Mouse (Mus musculus): ENCODE results near the gene Nipal4.
"Not testable (repeated sequence)": the region's sequence is repeated elsewhere in the genome, so short reads cannot be mapped to it uniquely, and the experiment has no call there.

Gene Nipal4

DNA sequence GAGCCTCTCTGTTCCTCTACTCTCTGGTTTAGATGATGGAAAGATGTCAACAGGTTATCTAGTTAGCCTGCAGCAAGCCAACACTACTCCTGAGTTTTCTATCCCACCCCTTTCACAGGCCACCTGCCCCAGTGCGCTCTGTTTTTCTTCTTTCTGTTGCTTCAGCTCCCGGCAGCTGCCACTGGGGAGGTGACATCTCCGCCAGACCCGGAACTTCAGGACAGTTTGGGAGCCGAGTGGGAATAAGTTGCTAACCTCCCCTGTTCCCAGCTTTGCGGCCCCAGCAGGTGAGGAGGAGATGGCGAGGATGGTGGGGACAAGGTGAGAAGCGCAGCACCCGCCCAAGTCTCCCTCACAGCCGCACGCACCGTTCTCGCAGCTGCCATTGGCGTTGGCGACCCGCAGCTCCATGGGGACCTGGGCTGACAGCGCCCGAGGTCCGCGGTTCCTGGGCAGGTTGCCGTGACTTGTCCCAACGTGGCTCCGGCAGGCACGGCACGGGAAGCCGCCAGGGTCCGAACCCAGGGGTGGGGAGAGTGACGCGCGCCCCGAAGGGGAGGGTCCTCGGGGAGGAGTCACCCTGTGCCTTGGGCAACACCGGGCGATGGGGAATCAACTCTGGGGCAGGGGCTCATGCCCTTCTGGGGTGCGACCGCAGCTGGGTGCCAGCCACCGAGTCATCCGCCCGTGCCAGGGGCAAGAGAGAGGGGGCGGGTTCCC, at the start of gene Nipal4:
Nipal4 (minus strand) TSS at position 643 of the 720 bp plus-strand sequence.
- peak in 1 of 2 experiments; percentile 12 for DNase-seq

- DNase-seq = peak; percentile 59 to 68
Measured at GRCm38 (mm10) chr11:46215354-46215753, 49.0 kb upstream of the Nipal4 start.

- DNase-seq = no peak
Measured at GRCm38 (mm10) chr11:46214368-46215230, 48.3 kb upstream of the Nipal4 start.

GRCm38 (mm10) chr11:46213844-46214243, 47.5 kb upstream of the Nipal4 start:
- DNase-seq = no peak

- no peak for DNase-seq
Measured at GRCm38 (mm10) chr11:46211858-46212257, 45.5 kb upstream of the Nipal4 start.

DNA sequence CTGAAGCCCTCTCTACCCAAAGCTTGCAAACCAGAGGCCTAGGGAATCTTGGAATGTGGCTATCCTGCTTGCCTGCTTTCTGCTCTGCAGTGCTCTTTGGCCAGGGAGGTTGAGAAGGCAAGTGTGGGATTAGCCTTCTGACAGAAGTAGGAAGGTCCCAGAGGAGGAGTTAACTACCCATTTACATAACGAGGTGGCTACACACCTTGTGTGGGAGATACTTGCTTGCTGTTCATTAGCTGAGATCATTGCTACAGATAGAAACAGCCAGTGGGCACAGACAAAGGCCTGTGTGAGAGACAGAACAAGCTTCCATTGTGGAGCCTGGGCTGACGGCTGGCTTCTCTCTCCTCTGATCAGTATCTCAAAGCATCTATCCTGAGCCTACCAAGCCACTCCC, 43.6 kb upstream of the Nipal4 start:
- DNase-seq = no peak

GRCm38 (mm10) chr11:46205639-46206409, 39.5 kb upstream of the Nipal4 start:
- DNase-seq = no peak

GRCm38 (mm10) chr11:46204841-46205240, 38.5 kb upstream of the Nipal4 start:
- no peak for DNase-seq

GRCm38 (mm10) chr11:46202547-46202887, 36.2 kb upstream of the Nipal4 start:
- DNase-seq = no peak

DNA sequence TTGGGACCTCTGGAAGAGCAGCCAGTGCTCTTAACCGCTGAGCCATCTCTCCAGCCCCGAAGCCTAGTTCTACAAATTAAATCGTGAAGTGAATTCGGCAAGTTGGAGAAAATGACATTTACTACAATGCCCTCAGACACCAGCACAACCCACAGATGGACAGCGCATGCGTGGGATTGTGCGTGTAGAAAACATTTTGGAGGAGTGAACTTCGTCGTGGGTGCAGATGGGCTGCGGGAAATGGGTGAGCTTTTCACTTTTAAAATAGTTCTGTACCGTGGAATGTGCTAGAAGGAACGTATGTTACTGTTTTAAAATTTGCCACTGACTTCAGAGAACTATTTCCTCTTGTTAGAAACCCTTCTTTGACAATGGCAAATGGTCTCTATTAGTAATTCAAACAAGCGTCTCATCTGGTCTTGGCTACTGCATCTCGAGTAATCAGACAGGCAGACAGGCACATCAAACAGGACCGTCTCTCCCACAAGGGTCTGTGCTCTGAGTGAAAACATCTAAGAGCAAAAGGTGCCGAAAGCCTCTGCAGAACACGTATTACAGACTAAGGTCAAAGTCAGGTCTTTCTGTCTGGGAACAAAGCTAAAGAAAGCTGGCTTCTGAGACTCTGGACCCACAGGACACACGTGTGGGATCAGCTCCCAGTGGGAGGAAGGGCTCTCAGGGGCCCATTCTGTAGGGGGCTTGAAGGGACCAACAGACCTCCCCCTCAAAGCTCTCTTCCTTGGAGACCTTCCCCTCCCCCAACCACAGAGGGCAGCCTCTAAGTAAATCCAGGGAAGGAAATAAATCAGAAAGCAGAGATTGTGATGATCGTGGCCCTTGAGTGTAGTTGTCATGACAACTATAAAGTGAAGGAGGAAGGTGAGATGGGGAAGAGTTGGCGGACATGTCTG, 35.6 kb upstream of the Nipal4 start:
- DNase-seq = no peak

DNA sequence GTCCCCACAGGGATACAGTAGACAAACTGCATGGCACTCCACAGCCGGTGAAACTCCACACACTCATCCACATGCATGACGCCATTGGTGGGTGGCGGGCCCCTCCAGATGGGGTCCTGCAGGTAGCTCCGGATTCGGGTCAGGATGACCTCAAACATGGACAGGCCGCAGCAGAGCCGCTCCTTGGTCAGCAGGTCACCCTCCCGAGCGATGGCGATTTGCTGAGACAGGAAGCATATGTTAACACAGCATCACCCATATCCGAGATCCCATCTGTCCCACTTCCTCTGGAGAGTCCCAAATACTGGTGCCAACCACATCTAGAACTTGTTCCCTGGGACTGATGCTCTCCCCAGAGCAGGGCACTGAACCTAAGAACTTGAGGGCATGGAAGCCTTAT, 34.4 kb upstream of the Nipal4 start:
- peak; percentile 35 to 37 for DNase-seq

DNA sequence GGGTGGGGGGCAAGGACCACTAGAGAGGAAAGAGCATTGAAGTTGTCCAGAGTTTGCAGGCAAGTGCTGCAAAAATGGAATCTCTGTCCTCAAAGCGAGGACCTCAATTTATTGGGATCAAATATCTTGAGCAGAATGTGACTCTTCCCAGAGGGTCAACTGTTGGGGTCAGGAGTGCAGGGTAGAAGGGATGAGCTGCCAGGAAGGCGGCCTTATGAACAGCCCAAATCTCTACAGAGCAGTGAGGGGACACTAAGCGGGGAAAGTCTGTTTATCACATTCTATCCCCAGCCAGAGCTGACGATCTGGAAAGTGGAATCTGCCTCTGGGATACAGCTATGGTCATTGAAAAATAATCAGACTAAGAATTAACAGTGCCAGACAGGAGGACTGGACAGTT, 27.9 kb upstream of the Nipal4 start:
- no peak for DNase-seq

- DNase-seq = no peak
Measured at GRCm38 (mm10) chr11:46188283-46188682, 22.0 kb upstream of the Nipal4 start.

GRCm38 (mm10) chr11:46185486-46185885, 19.2 kb upstream of the Nipal4 start:
- DNase-seq = peak; percentile 19 to 28

GRCm38 (mm10) chr11:46184946-46185345, 18.6 kb upstream of the Nipal4 start:
- no peak for DNase-seq

DNA sequence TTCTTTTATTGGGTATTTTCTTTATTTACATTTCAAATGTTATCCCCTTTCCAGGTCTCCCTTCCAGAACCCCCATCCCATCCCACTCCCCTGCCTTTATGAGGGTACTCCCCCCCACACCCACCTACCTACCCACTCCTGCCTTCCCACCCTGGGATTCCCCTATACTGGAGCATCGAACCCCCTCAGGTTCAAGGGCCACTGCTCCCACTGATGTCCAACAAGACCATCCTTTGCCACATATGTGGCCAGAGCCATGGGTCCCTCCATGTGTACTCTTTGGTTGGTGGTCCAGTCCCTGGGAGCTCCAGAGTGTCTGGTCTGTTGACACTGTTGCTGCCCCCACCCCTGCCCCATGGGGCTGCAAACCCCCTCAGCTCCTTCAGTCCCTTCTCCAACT, 15.7 kb upstream of the Nipal4 start:
- DNase-seq = not testable (repeated sequence)

DNA sequence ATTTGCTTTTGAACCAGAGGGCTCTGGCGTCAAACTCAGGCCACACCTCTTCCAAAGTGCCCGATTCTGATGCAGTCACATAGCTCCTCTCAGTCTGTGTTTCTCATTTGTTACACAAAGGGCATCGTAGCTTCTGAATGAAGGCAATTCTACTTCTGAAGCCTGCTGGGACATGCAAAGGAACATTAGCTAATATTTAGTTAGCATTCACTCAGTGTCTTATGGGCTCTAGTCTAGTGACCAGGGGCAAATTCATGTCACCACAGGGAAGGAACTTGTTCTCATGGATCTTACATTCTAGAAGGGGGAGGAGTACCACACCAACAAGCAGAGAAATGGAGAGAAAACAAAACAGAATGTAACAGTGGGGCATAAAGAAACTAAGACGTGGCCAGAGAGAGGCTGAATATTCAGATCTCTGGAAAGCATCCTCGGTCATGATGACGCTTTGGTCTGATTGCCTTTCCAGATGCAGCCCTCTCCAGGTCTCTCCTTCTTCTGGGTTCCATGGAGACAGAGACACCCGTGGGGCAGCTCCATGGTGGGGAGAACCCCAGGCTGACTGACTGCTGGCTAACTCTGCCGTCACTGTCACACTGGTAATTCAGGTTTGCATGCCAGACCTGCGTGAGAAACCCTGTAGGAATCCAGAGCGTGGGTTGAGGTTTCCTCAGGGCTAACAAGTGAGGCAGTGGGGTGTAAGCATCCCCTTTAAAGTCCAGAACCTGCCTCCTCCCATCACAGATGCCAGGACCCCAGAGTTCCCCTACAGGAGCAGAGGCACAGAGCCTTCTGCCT, 11.1 kb upstream of the Nipal4 start:
- DNase-seq = no peak

- DNase-seq = no peak
Measured at GRCm38 (mm10) chr11:46176155-46176554, 9.8 kb upstream of the Nipal4 start.

DNA sequence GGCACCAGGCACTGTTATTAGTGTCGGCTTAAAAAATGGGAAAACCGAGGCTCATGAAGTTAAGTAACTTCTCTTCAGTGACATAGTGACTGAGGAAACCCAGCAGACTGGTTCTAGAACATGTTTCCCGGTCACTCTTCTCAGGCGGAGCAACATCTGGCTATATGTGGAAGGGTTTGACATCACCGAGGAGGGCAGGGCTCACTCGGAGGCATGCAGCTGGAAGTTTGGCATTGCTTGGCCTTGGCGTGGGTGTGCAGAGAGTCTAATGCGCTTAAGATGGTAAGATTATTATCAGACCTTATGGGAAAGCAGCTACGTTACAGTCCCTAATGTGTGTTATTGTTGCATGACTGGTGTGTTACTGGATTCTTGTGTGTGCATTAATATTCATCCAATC, 5.8 kb upstream of the Nipal4 start:
- no peak for DNase-seq

- no peak for DNase-seq
Measured at GRCm38 (mm10) chr11:46169908-46170307, 3.6 kb upstream of the Nipal4 start.

DNA sequence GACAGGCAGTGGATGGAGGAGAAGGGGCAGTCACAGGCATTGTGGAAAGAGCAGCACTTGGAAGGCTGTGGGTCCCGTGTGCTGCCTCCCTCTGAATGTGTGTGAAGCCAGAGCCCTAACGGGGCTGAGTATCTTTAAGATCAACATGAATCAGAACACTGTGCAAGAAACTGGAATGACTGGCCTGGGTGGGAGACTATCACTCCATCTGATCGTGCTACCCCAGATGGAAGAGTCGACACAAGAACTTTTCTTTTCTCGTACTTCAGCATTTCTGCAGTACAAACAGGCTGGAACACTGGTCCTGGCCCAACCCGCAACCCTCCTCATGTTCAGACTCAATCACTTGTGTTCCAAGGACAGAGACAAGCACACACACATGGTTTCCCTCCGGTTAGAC, 2.2 kb upstream of the Nipal4 start:
- DNase-seq = no peak
